Mouse (Mus musculus) forebrain, embryonic 12.5 days (tissue): ENCODE results near the gene Syt7. TPM values are rescaled to one million over a fixed set of nuclear protein-coding genes. Genes with fewer than 3 reads are reported as not detected.
A peak's percentile ranks its signal among the peaks of the same experiment; 100 is the strongest.

Source experiments
- ATAC-seq: fragments of 200-750 bp; cut with Nextera tagmentation; 2 replicates; pipeline ENCODE4 v1.8.0; 2017; ENCODE audit warnings: moderate TSS enrichment; ENCODE audit not compliant: low FRiP score
- H3K27ac ChIP-seq: fragments of 300-500 bp; sonication (generic); 2 replicates; pipeline ENCODE4 v1.5.1; 2016; ENCODE audit warnings: mild to moderate bottlenecking
- H3K27me3 ChIP-seq: fragments of 300-500 bp; sonication (generic); 2 replicates; pipeline ENCODE4 v1.6.1; 2016; ENCODE audit warnings: mild to moderate bottlenecking
- H3K36me3 ChIP-seq: fragments of 300-500 bp; sonication (generic); replicated peaks from 2 replicates; pipeline ENCODE4 v1.6.1; 2016; ENCODE audit warnings: mild to moderate bottlenecking
- H3K4me1 ChIP-seq: fragments of 300-500 bp; sonication (generic); 2 replicates; pipeline ENCODE4 v1.6.1; 2016
- H3K4me2 ChIP-seq: fragments of 300-500 bp; sonication (generic); 2 replicates; pipeline ENCODE4 v1.6.1; 2016; ENCODE audit warnings: mild to moderate bottlenecking, moderate library complexity
- H3K4me3 ChIP-seq: fragments of 300-500 bp; sonication (generic); replicated peaks from 2 replicates; pipeline ENCODE4 v1.5.1; 2016; ENCODE audit warnings: mild to moderate bottlenecking
- H3K9ac ChIP-seq: fragments of 300-500 bp; sonication (generic); 2 replicates; pipeline ENCODE4 v1.6.1; 2016; ENCODE audit warnings: mild to moderate bottlenecking
- H3K9me3 ChIP-seq: fragments of 300-500 bp; sonication (generic); 2 replicates; pipeline ENCODE4 v1.6.1; 2016
- WGBS: fragments of 180-500 bp; shearing (Covaris S2); methylation state at CpG from one replicate; pipeline ENCODE4 v1.1.7; 2016; 5-methylcytosine and 5-hydroxymethylcytosine counted together
- polyA plus RNA-seq: library from polyadenylated mRNA; unstranded; fragments of >200 nt; fragmentation: Nextera tagmentation; extraction: Ambion mirVana; gene quantifications from 2 replicates; pipeline ENCODE4 v1.2.1, GENCODE M21; 2016

The Syt7 gene
- polyA plus RNA-seq, 1 experiment from 2014 or later: 5.5 TPM

DNA sequence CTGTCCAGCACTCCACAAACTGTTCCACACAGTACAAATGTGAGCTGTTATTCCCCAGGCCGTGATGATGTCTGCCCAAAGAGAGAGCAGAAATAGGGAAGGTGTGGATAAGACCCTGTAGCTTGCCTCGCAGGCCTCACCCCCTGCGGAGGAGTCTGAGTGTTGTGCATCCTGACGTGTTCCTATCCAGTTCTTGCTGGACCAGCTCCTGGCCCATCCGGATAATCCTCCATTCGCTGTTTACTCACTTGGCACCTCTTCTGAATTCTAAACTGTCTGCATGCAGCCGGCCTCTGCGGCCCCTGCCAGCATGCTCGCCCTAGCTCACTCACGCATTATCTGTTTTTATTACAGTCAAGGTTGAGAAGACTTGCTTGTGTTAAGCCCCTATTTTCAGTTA, 15.5 kb downstream of the Syt7 start:
- no peaks in the 10 kb centered on the region for H3K9me3 ChIP-seq
- WGBS: 72% methylated on average over 10 of the region's 10 CpGs
- no peak for ATAC-seq
- no peaks in the 10 kb centered on the region for H3K36me3 ChIP-seq
- peaks cover 32% of the 10 kb centered on the region for H3K4me1 ChIP-seq
- H3K9ac ChIP-seq: no peak overlapping the region
- H3K27ac ChIP-seq: no peak overlapping the region
- no peak overlapping the region for H3K4me3 ChIP-seq
- peaks cover 6% of the 10 kb centered on the region; the same call in 1 of the 2 replicates for H3K27me3 ChIP-seq
- H3K4me2 ChIP-seq: no peak overlapping the region

DNA sequence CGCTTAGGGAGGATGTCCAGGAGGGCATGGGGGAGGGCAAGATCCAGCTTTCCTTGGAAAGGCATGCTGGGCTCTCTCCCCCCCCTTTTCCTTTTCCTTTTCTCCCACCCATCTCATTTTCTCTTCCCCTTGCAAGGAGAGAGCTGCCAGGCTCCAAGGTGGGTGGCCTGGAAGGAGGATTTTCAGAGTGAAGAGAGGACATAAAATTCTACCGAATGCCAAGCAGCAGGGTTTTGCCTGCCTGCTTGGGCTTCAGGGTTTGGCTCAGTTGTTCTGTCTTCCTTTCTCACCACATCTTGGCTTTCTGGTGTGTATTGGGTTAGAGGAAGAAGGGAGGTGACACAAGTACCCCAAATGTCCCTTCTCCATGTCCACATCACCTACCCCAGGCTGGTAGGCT, 16.0 kb downstream of the Syt7 start:
- no peak for ATAC-seq
- Histone ChIP-seq H3K4me1 (peaks cover 32% of the 10 kb centered on the region), H3K27ac (no peak overlapping the region), H3K27me3 (peaks cover 6% of the 10 kb centered on the region; the same call in 1 of the 2 replicates), H3K36me3 (no peaks in the 10 kb centered on the region), H3K9ac (no peak overlapping the region), H3K4me3 (no peak overlapping the region), H3K4me2 (no peak overlapping the region), H3K9me3 (no peaks in the 10 kb centered on the region)
- WGBS: 63% methylated on average over 2 of the region's 2 CpGs

DNA sequence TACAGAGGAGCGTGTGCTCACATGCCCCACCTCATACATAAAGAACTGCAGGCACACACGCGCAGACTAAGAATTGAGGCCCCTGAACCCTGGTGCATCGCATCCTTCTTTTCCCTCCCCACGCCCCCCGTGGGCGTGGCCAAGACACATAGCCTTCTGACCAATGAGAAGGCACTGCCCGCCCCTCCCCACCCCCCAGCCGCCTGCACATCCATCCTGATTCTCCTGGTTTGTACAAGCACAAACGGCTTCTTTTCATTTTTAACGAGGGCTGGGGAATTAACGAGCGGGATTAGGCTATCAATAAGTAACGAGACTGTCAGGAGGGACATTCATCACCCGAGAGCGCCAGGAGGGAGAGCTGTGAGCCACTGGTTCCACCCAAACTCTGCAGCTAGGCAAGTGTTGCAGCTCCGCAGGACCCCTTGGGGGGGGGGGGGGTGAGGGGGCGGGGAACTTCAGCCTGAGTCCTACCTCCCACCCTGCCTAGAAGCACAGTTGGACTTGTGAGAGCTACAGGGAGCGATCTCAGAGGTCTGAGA, 24.9 kb downstream of the Syt7 start:
- H3K9ac ChIP-seq: 0 out of 2 replicates have a peak overlapping the region, but pooled peaks have one; percentile 40
- H3K4me3 ChIP-seq: peak overlapping the region; percentile 32
- no peaks in the 10 kb centered on the region for H3K36me3 ChIP-seq
- H3K27ac ChIP-seq: peak overlapping the region; percentile 89
- peak overlapping the region; percentile 60 for H3K4me2 ChIP-seq
- peaks cover 39% of the 10 kb centered on the region for H3K4me1 ChIP-seq
- WGBS: 0% methylated on average over 19 of the region's 19 CpGs
- H3K9me3 ChIP-seq: no peaks in the 10 kb centered on the region
- peak; percentile 92 for ATAC-seq
- H3K27me3 ChIP-seq: no peaks in the 10 kb centered on the region

DNA sequence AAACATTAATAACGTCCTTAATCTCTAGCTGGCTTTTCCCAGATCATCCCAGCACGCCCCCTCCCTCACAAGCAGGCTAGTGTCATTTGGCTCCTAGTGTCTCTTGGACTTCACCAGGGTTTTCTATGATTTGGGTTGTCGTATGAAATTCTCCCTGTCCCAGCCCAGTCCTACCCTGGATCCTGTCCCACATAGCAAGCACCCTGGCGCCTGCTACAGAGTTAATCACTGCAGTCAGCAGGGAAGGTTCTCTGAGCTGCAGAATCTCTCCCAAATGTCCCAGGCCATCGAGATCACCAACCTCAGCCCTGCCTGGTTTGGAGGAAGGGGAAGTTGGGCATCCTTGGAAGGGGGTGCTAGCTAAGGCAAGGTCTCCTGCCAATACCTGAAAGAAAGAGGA, 26.6 kb downstream of the Syt7 start:
- no peak for ATAC-seq
- Histone ChIP-seq H3K4me2 (no peak overlapping the region), H3K9ac (no peak overlapping the region), H3K27me3 (peaks cover 2% of the 10 kb centered on the region; the same call in 1 of the 2 replicates), H3K4me3 (no peak overlapping the region), H3K9me3 (no peaks in the 10 kb centered on the region), H3K4me1 (peaks cover 39% of the 10 kb centered on the region), H3K27ac (no peak overlapping the region), H3K36me3 (no peaks in the 10 kb centered on the region)
- WGBS: 78% methylated on average over 5 of the region's 5 CpGs

DNA sequence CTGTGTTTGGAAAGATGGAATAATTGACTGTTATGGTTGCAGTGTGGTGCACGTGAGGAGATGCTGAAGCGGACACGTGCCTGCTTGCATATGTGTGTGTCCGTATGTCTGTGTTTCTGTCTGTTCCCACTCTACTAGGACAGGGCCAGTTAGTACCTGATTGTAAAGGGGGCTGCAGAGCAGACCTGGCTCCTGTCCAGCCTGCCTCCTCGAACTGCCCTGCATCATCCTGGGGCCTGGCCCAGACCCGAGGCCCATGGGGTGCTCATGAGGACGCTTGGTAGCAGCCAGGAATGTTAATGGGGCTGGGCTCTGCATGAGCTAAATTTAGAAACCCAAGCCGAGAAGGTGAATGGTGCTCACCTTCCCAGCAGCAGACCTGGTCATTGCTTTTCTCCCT, 28.0 kb downstream of the Syt7 start:
- Histone ChIP-seq H3K9me3 (no peaks in the 10 kb centered on the region), H3K9ac (no peak overlapping the region), H3K27me3 (peaks cover 13% of the 10 kb centered on the region), H3K4me1 (peaks cover 37% of the 10 kb centered on the region), H3K36me3 (no peaks in the 10 kb centered on the region), H3K27ac (no peak overlapping the region), H3K4me3 (no peak overlapping the region), H3K4me2 (no peak overlapping the region)
- no peak for ATAC-seq
- 65% methylated on average over 8 of the region's 8 CpGs for WGBS

DNA sequence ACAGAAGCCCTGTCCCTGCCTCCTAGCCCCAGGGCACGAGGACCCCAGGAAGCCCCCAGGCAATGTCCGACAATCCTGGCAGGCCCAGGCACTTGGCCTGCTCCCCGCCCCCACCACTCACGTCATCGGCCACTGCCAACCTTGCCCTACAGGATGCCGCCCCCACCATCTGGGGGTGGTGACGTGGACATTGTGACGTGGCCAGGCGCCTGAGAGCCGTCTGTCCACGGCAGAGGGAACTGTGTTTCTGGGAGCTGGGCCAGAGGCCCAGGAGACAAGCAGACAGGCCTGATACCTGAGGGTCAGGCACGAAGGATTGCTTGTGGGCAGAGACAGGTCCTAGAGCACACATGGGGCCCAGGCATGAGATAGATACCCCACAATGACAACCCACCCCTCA, 28.5 kb downstream of the Syt7 start:
- no peak overlapping the region for H3K27ac ChIP-seq
- H3K4me3 ChIP-seq: no peak overlapping the region
- H3K9me3 ChIP-seq: no peaks in the 10 kb centered on the region
- ATAC-seq: no peak
- H3K4me2 ChIP-seq: no peak overlapping the region
- no peaks in the 10 kb centered on the region for H3K36me3 ChIP-seq
- H3K27me3 ChIP-seq: peaks cover 17% of the 10 kb centered on the region
- no peak overlapping the region for H3K9ac ChIP-seq
- H3K4me1 ChIP-seq: peaks cover 40% of the 10 kb centered on the region
- whole genome bisulfite sequencing: 89% methylated on average over 12 of the region's 12 CpGs

DNA sequence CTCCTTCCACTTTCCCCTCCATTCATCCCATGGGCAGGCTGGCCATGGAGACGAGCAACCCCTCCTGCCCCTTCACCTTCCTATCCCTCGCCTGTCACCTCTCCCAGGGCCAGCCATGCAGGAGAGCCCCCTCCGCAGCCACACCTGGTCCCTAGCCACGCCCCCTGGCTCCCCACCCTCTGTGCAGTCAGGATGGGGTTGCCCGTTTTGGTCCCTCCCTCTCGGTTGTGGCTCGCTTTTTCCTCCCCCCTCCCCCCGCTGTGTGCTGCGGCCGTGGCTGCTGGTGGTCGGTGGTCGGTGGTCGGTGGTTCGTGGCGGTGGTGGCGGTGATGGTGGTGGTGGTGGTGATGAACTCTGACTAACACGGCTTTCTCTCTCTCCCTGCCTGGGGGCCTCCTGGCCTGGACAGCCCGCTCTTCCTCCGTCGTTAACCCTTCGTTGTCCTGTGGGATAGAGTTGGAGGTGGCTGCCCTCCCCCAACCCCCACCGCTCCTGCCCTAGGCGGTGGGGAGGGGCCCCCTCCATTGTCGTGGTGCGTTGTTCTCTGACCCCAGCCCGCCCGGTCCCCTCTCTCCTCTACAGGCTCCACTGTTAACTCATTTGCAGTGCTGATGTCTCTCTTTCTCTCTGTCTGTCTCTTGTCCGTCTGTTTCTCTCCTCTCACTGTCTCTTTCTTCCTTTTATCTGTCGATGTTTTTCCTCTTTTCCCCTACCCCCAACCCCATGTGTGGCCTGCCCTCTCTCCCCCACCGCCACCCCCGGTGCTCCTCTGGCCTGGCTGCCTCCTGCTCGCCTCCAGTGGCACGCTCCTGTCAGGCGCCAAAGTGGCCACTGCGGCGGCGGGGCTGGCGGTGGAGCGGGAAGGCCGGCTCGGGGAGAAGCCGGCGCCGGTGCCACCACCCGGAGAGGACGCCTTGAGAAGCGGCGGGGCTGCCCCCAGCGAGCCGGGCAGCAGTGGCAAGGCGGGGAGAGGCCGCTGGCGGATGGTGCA, 33.4 kb downstream of the Syt7 start:
- no peaks in the 10 kb centered on the region for H3K9me3 ChIP-seq
- H3K4me3 ChIP-seq: peak overlapping the region; percentile 33
- 3% methylated on average over 53 of the region's 53 CpGs for WGBS
- peak; percentile 40 for ATAC-seq
- H3K4me2 ChIP-seq: peak overlapping the region; percentile 61
- H3K4me1 ChIP-seq: peaks cover 39% of the 10 kb centered on the region
- no peak overlapping the region for H3K27ac ChIP-seq
- no peaks in the 10 kb centered on the region for H3K36me3 ChIP-seq
- H3K9ac ChIP-seq: peak overlapping the region; percentile 47
- peaks cover 46% of the 10 kb centered on the region for H3K27me3 ChIP-seq

DNA sequence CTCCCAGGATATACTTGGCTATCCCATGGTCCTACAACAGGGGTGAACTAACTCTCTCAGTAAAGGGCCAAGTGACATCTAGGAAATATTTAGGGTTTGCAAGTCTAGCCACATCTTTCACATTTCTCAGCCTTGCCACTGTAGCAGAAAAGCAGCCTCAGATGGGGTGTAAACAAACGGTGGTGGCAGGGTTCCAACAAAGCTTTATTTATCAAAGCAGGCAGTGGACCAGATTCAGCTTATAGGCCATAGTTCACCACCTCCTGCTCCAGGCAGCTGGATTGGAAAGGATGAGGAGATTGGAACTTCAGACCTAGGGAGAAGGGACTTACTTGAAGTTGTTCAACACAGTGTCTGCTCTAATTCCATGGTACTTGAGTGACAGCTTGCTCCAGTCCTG, 35.9 kb downstream of the Syt7 start:
- no peak for ATAC-seq
- H3K4me3 ChIP-seq: no peak overlapping the region
- 67% methylated on average over 1 of the region's 1 CpGs for whole genome bisulfite sequencing
- H3K4me1 ChIP-seq: peaks cover 36% of the 10 kb centered on the region
- peaks cover 46% of the 10 kb centered on the region for H3K27me3 ChIP-seq
- no peak overlapping the region for H3K4me2 ChIP-seq
- H3K9ac ChIP-seq: no peak overlapping the region
- H3K27ac ChIP-seq: no peak overlapping the region
- H3K9me3 ChIP-seq: no peaks in the 10 kb centered on the region
- no peaks in the 10 kb centered on the region for H3K36me3 ChIP-seq

DNA sequence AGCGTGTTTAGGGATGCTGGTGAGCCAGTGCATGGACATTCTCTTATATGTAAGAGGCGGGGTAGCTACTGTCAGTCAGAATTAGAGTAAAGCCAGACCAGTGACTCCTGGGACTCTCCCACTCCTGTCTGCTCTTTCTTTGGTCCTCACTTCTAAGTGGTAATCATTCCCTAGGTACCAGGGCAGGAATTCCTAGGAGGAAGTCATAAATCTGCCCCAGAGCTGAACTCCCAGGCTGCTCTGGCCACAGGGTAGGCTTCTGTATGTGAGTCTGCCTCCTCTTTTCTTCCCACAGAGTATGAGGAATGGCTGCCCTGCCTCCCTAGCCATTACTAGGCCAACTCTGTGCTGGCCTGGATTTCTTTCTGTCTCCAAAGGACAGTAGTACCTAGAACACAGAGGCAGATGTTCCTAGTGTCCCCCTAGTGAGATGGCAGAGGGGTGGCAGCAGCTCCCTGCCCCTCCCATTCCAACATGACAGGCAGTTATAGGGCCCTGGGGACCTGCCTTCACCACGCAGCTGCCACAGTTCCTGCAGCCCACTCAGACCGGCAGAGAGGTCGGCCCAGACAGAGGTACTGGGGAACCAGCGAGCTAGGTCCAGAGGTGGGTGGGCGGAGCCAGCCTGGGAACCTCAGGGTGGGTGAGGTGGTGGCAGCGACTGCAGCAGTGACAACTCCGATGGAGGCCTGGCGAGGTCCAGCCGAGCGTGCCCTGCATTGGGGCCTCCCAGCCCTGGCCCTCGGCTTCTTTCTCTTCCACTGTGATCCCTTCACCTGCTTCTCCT, 36.8 kb downstream of the Syt7 start:
- H3K9me3 ChIP-seq: no peaks in the 10 kb centered on the region
- no peak overlapping the region for H3K4me3 ChIP-seq
- no peak overlapping the region for H3K4me2 ChIP-seq
- ATAC-seq: no peak
- WGBS: 51% methylated on average over 13 of the region's 13 CpGs
- H3K27ac ChIP-seq: no peak overlapping the region
- no peaks in the 10 kb centered on the region for H3K36me3 ChIP-seq
- peaks cover 42% of the 10 kb centered on the region for H3K27me3 ChIP-seq
- H3K9ac ChIP-seq: no peak overlapping the region
- H3K4me1 ChIP-seq: peaks cover 44% of the 10 kb centered on the region

DNA sequence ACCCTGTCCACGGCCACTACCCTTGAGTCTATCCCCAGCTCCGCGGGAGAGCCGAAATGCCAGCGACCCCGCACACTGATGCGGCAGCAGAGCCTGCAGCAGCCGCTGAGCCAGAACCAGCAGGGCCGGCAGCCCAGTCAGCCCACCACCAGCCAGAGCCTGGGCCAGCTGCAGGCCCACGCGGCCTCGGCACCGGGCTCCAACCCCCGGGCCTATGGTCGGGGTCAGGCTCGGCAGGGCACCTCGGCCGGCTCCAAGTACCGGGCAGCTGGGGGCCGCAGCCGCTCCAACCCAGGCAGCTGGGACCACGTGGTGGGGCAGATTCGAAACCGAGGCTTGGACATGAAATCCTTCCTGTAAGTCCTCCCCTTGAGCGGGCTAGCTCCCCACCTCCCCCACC, 37.4 kb downstream of the Syt7 start:
- Histone ChIP-seq H3K9ac (no peak overlapping the region), H3K4me2 (no peak overlapping the region), H3K9me3 (no peaks in the 10 kb centered on the region), H3K27me3 (peaks cover 38% of the 10 kb centered on the region), H3K36me3 (no peaks in the 10 kb centered on the region), H3K4me3 (no peak overlapping the region), H3K27ac (no peak overlapping the region), H3K4me1 (peaks cover 46% of the 10 kb centered on the region)
- no peak for ATAC-seq
- whole genome bisulfite sequencing: 39% methylated on average over 25 of the region's 25 CpGs

DNA sequence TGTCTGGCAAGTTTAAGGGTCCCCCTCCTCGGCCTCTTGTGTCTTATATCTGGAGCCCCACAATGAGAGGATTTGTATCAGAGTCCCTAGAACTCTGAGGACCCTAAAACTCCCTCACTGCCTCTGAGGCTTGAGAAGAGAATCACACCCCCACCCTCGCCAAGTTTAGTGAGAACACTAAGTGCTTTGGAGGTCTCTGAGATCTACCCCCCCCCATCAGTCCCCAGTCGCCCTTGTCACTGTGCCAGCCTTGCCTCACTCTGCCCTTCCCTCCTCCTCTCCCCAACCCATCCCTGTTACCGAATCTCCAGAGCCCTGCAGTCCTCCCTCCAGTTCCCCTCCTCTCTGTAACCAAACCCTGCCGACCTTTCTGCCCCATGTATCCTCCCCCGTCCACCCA, 37.9 kb downstream of the Syt7 start:
- WGBS: 62% methylated on average over 6 of the region's 6 CpGs

DNA sequence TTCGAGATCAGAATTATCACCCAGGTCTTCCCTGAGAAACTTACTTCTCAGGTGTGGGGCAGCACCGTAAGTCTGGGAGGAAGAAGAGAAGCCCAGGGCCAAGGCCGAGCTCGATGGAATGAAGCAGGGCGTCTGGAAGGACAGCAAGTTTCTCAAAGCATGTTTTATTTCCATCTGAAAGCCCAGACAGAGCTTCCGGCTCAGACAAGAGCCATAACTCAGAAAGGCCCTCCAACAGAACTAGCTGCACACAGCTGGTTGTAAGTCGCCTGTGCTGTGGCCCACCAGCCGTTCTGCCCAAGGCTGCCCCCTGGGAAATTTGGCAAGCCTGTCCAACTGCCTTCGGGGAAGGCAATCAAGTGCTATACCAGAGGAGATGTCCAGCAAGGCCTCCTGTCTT, 38.5 kb downstream of the Syt7 start:
- Histone ChIP-seq H3K27ac (no peak overlapping the region), H3K9me3 (no peaks in the 10 kb centered on the region), H3K4me1 (peaks cover 35% of the 10 kb centered on the region), H3K4me2 (no peak overlapping the region), H3K9ac (no peak overlapping the region), H3K36me3 (no peaks in the 10 kb centered on the region), H3K27me3 (peaks cover 29% of the 10 kb centered on the region), H3K4me3 (no peak overlapping the region)
- no peak for ATAC-seq
- WGBS: 88% methylated on average over 9 of the region's 9 CpGs

More for the DNA sequence above, 37.9 kb downstream of the Syt7 start:
- Histone ChIP-seq H3K27ac (no peak overlapping the region), H3K4me3 (no peak overlapping the region), H3K4me1 (peaks cover 41% of the 10 kb centered on the region), H3K27me3 (peaks cover 34% of the 10 kb centered on the region), H3K9me3 (no peaks in the 10 kb centered on the region), H3K4me2 (no peak overlapping the region), H3K9ac (no peak overlapping the region), H3K36me3 (no peaks in the 10 kb centered on the region)
- ATAC-seq: no peak
